In the genomic region with DNA sequence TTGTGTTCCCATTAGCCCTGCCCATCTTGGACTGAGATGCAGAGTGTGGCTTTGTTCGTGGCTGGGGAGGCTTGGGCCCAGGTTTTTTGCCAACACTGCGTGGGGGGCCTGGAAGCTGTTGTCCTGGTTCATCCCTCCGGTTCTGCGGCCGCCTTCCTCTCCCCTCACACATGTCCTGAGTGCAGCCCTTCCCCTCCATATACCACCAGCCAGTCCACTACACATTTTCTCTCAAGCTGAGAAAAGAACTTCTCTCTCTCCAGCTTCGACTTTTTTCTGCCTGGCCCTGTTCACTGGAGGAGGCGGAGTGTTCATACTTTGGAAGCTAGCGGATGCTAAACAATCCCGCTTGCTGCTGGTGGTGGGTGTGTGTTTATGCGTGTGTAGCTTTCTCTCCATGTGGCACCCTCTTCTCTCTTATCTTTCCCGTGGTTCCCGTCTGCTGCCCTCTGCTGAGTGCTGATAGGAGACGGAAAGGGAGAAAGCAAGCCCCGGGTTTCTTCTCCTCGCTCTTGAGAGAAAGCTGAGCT, we compare ENCODE assay signal across 8 mouse cellular contexts. TPM values are rescaled to one million over a fixed set of nuclear protein-coding genes. Genes with fewer than 3 reads are reported as not detected.
A peak's percentile ranks its signal among the peaks of the same experiment; 100 is the strongest.
DNase-seq lines count a peak whose midpoint lies in the region; ATAC-seq lines count a peak whose summit lies in the region.

No protein-coding gene starts in this region.

- peak; percentile 59 for DNase-seq in lung, postnatal 10 days
- DNase-seq in lung, postnatal 36 days: no peak
- DNase-seq in right cerebral cortex, postnatal 4 days: peak; percentile 56
- no peak for DNase-seq in B cell, adult 2 months

- H3K4me3 ChIP-seq in embryonic facial prominence, embryonic 12.5 days: no peak overlapping the region
- no peak overlapping the region for H3K4me3 ChIP-seq in limb, embryonic 12.5 days (replicated peaks)

- peak overlapping the region; percentile 52; the same call in 1 of the 2 replicates for H3K27ac ChIP-seq in embryonic facial prominence, embryonic 12.5 days
- 0 out of 2 replicates have a peak overlapping the region, but pooled peaks have one; percentile 45 for H3K27ac ChIP-seq in limb, embryonic 12.5 days

- H3K4me1 ChIP-seq in embryonic facial prominence, embryonic 12.5 days: peaks cover 73% of the 10 kb centered on the region
- H3K4me1 ChIP-seq in limb, embryonic 12.5 days (replicated peaks): peaks cover 72% of the 10 kb centered on the region

- H3K27me3 ChIP-seq in embryonic facial prominence, embryonic 12.5 days: no peaks in the 10 kb centered on the region
- H3K27me3 ChIP-seq in limb, embryonic 12.5 days: no peaks in the 10 kb centered on the region; the same call in 1 of the 2 replicates

- ATAC-seq in embryonic facial prominence, embryonic 12.5 days (ENCODE audit: insufficient number of reproducible peaks, insufficient read depth, low FRiP score, low TSS enrichment): no peak
- ATAC-seq in hematopoietic stem cell, adult 5-6 weeks (replicated peaks in 1 of 2; ENCODE audit: insufficient read depth in 1 of 2, low FRiP score in 2 of 2, low TSS enrichment in 1 of 2, low read depth in 1 of 2, poor library complexity in 2 of 2, severe bottlenecking in 2 of 2): peak; percentile 25 to 47; a peak in 2 of 4 replicates
- ATAC-seq in limb, embryonic 12.5 days (ENCODE audit: insufficient number of reproducible peaks, insufficient read depth, low FRiP score, low TSS enrichment, low read depth): no peak
- ATAC-seq in cerebellum, adult (ENCODE audit: insufficient number of reproducible peaks, low FRiP score, low TSS enrichment): no peak

- peak overlapping the region; percentile 12; the same call in 1 of the 2 replicates for H3K9ac ChIP-seq in embryonic facial prominence, embryonic 12.5 days
- no peak overlapping the region for H3K9ac ChIP-seq in limb, embryonic 12.5 days (replicated peaks)

- no peaks in the 10 kb centered on the region for H3K36me3 ChIP-seq in embryonic facial prominence, embryonic 12.5 days
- H3K36me3 ChIP-seq in limb, embryonic 12.5 days: no peaks in the 10 kb centered on the region

- H3K9me3 ChIP-seq in embryonic facial prominence, embryonic 12.5 days: no peaks in the 10 kb centered on the region
- no peaks in the 10 kb centered on the region for H3K9me3 ChIP-seq in limb, embryonic 12.5 days

- WGBS in embryonic facial prominence, embryonic 12.5 days: 51% methylated on average over 15 of the region's 15 CpGs
- 54% methylated on average over 15 of the region's 15 CpGs for WGBS in limb, embryonic 12.5 days

- no peak overlapping the region; the same call in 1 of the 2 replicates for H3K4me2 ChIP-seq in embryonic facial prominence, embryonic 12.5 days (replicated peaks)
- H3K4me2 ChIP-seq in limb, embryonic 12.5 days: no peak overlapping the region

RNA-seq across cellular contexts. Expression of gene Galnt10, which starts 6.1 kb away (rescaled TPM):
- polyA plus RNA-seq in embryonic facial prominence, embryonic 12.5 days (2016; fragmentation: Nextera tagmentation; extraction: Ambion mirVana): 34.3 and 36.2 TPM in 2 replicates
- 9.7 and 11.4 TPM in 2 replicates for total RNA-seq in hematopoietic stem cell, adult 5-6 weeks (2017)
- polyA plus RNA-seq in limb, embryonic 12.5 days (2016; fragmentation: Nextera tagmentation; extraction: Ambion mirVana): 31.4 and 35.0 TPM in 2 replicates

Comparison
In these comparisons a context has a peak if more than half of its experiments do, and no peak if none do; other contexts are left out.
1. DNase-seq: peak in lung, postnatal 10 days (single experiment) and right cerebral cortex, postnatal 4 days (single experiment); none in lung, postnatal 36 days (single experiment) and B cell, adult 2 months (0 of 2).
2. ATAC-seq: peak in hematopoietic stem cell, adult 5-6 weeks (2 of 2); none in embryonic facial prominence, embryonic 12.5 days (single experiment), limb, embryonic 12.5 days (single experiment) and cerebellum, adult (single experiment).